Mouse (Mus musculus): ENCODE measurements at regions not wholly inside any gene's neighbourhood (a gene's known extent, or its start where the extent isn't known, plus 50 kb on each side); places are given as distances from the start of the nearest gene placed in this dataset.
A peak's percentile ranks its signal among the peaks of the same experiment; 100 is the strongest.

DNA sequence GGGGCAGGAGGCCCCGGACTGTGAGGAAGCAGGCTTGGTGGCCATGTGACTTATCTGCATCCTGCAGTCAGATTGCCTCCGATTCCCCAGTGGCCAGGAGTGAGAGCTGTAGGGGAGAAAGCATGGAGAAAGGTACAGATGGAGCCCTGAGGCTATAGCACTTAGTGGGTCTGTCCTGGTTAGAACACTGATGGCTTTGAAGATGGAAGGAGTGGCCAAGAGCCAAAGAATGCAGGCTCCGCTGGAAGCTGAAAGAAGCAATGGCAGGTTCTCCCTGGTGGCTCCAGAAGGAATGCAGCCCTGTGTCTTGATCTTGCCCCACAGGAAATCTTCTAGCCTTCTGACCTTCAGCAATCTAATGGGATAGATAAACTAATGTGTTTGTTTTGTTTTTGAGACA, 926.3 kb downstream of the 4930447A16Rik start:
- no peak overlapping the region for H3K9ac ChIP-seq (ENCODE audit: low read length)
- no peak overlapping the region for H3K4me3 ChIP-seq (ENCODE audit: low read depth, low read length)
- WGBS: 88% methylated on average over 3 of the region's 3 CpGs
- ATAC-seq (replicated peaks; ENCODE audit: low FRiP score): no peak
- H3K27me3 ChIP-seq (ENCODE audit: control insufficient read depth, insufficient read depth, low read length): no peaks in the 10 kb centered on the region
- no peaks in the 10 kb centered on the region for H3K36me3 ChIP-seq (ENCODE audit: control insufficient read depth, insufficient read depth, low read length)
- no peaks in the 10 kb centered on the region for H3K4me1 ChIP-seq (replicated peaks; ENCODE audit: control insufficient read depth, insufficient read depth, low read length)
- no peaks in the 10 kb centered on the region for H3K9me3 ChIP-seq (ENCODE audit: control insufficient read depth, low read length)
- H3K4me2 ChIP-seq (ENCODE audit: low read depth, low read length, severe bottlenecking): no peak overlapping the region
- no peak for DNase-seq (ENCODE audit: low spot score)
- no peak overlapping the region for H3K27ac ChIP-seq (ENCODE audit: low read depth, low read length)

- no peaks in the 10 kb centered on the region for H3K36me3 ChIP-seq (ENCODE audit: control insufficient read depth, insufficient read depth, low read length)
- DNase-seq (ENCODE audit: low spot score): no peak
- H3K4me2 ChIP-seq (ENCODE audit: low read depth, low read length, severe bottlenecking): no peak overlapping the region
- H3K9ac ChIP-seq (ENCODE audit: low read length): no peak overlapping the region
- ATAC-seq (replicated peaks; ENCODE audit: low FRiP score): no peak
- 84% methylated on average over 4 of the region's 4 CpGs for WGBS
- H3K4me3 ChIP-seq (ENCODE audit: low read depth, low read length): no peak overlapping the region
- H3K27ac ChIP-seq (ENCODE audit: low read depth, low read length): no peak overlapping the region
- no peaks in the 10 kb centered on the region for H3K9me3 ChIP-seq (ENCODE audit: control insufficient read depth, low read length)
- no peaks in the 10 kb centered on the region for H3K4me1 ChIP-seq (replicated peaks; ENCODE audit: control insufficient read depth, insufficient read depth, low read length)
- H3K27me3 ChIP-seq (ENCODE audit: control insufficient read depth, insufficient read depth, low read length): no peaks in the 10 kb centered on the region
Measured at GRCm38 (mm10) chr15:38353371-38353770, 928.0 kb downstream of the 4930447A16Rik start.

DNA sequence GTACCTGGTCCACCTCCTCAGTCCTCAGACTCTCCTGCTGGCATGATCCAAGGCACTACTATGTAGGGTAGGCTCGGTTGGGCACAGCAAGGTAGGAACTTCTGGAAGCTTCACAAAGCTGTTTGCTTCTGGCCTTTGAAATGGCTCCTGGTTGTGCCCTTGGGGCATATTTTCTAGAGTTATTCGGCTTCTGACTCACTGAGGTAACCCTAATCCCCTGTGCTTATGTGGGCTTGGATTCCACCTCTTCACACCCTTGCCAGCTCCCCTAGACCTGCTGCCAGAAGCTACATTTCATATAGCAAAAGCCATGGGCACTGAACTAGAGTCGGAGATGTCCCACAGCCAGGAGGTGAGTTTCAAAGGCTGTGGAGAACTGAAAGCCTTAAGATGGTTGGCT, 933.7 kb downstream of the 4930447A16Rik start:
- Histone ChIP-seq H3K4me2 (ENCODE audit: low read depth, low read length, severe bottlenecking) (no peak overlapping the region), H3K9ac (ENCODE audit: low read length) (no peak overlapping the region), H3K4me1 (replicated peaks; ENCODE audit: control insufficient read depth, insufficient read depth, low read length) (no peaks in the 10 kb centered on the region), H3K4me3 (ENCODE audit: low read depth, low read length) (no peak overlapping the region), H3K36me3 (ENCODE audit: control insufficient read depth, insufficient read depth, low read length) (no peaks in the 10 kb centered on the region), H3K9me3 (ENCODE audit: control insufficient read depth, low read length) (no peaks in the 10 kb centered on the region), H3K27ac (ENCODE audit: low read depth, low read length) (no peak overlapping the region), H3K27me3 (ENCODE audit: control insufficient read depth, insufficient read depth, low read length) (no peaks in the 10 kb centered on the region)
- ATAC-seq (replicated peaks; ENCODE audit: low FRiP score): no peak
- 92% methylated on average over 3 of the region's 3 CpGs for WGBS
- DNase-seq (ENCODE audit: low spot score): no peak

DNA sequence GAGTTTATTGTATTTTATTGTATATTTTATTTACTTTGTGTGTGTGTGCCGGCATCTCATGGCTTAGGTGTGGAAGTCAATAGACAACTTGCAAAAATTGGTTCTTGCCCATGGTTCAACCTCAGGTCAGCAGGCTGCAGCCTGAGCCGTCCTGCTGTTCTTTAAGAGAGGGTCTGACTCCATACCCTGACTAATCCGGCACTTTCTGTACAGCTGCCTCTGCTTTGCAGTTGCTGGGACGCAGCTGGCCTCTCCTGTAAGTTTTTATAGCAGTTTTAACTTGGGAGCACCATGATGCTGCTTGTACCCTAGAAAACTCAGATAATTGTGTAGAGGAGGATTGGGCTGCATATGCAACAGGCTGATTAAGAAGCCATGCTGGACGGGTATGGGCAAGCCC, 938.2 kb downstream of the 4930447A16Rik start:
- H3K9me3 ChIP-seq (ENCODE audit: control insufficient read depth, low read length): no peaks in the 10 kb centered on the region
- no peaks in the 10 kb centered on the region for H3K27me3 ChIP-seq (ENCODE audit: control insufficient read depth, insufficient read depth, low read length)
- no peak overlapping the region for H3K4me3 ChIP-seq (ENCODE audit: low read depth, low read length)
- DNase-seq (ENCODE audit: low spot score) (no peak), ATAC-seq (replicated peaks; ENCODE audit: low FRiP score) (no peak)
- H3K4me1 ChIP-seq (replicated peaks; ENCODE audit: control insufficient read depth, insufficient read depth, low read length): no peaks in the 10 kb centered on the region
- 88% methylated on average over 5 of the region's 5 CpGs for WGBS
- no peaks in the 10 kb centered on the region for H3K36me3 ChIP-seq (ENCODE audit: control insufficient read depth, insufficient read depth, low read length)
- H3K4me2 ChIP-seq (ENCODE audit: low read depth, low read length, severe bottlenecking): no peak overlapping the region
- H3K27ac ChIP-seq (ENCODE audit: low read depth, low read length): no peak overlapping the region
- H3K9ac ChIP-seq (ENCODE audit: low read length): no peak overlapping the region

GRCm38 (mm10) chr15:38364014-38364413, 938.7 kb downstream of the 4930447A16Rik start:
- Histone ChIP-seq H3K4me2 (ENCODE audit: low read depth, low read length, severe bottlenecking) (no peak overlapping the region), H3K36me3 (ENCODE audit: control insufficient read depth, insufficient read depth, low read length) (no peaks in the 10 kb centered on the region), H3K9me3 (ENCODE audit: control insufficient read depth, low read length) (no peaks in the 10 kb centered on the region), H3K4me1 (replicated peaks; ENCODE audit: control insufficient read depth, insufficient read depth, low read length) (no peaks in the 10 kb centered on the region), H3K4me3 (ENCODE audit: low read depth, low read length) (no peak overlapping the region), H3K27ac (ENCODE audit: low read depth, low read length) (no peak overlapping the region), H3K27me3 (ENCODE audit: control insufficient read depth, insufficient read depth, low read length) (no peaks in the 10 kb centered on the region), H3K9ac (ENCODE audit: low read length) (no peak overlapping the region)
- ATAC-seq (replicated peaks; ENCODE audit: low FRiP score): no peak
- WGBS: 76% methylated on average over 3 of the region's 3 CpGs
- no peak for DNase-seq (ENCODE audit: low spot score)

DNA sequence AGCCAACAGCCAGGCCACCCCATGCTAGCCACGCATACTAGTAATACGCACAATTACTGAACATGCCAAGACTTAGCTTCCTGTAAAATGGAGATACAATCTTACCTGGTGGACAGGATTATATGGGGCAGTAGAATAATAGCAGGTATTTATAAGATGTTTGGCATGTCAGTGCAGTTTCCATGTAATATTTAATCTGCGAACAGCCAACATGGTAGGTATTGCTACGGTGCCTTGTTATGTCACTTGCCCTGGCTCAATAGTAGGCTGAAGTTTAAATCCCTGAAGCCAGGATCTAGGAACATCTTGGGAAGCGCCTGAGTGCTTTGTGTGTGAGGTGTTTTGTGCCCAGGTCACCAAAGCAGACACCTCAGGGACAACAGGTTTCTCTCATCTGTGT, 942.3 kb downstream of the 4930447A16Rik start:
- no peak for ATAC-seq (replicated peaks; ENCODE audit: low FRiP score)
- Histone ChIP-seq H3K4me1 (replicated peaks; ENCODE audit: control insufficient read depth, insufficient read depth, low read length) (no peaks in the 10 kb centered on the region), H3K9me3 (ENCODE audit: control insufficient read depth, low read length) (no peaks in the 10 kb centered on the region)

GRCm38 (mm10) chr15:38368291-38368690, 942.9 kb downstream of the 4930447A16Rik start:
- Histone ChIP-seq H3K4me2 (ENCODE audit: low read depth, low read length, severe bottlenecking) (no peak overlapping the region), H3K27ac (ENCODE audit: low read depth, low read length) (no peak overlapping the region), H3K4me3 (ENCODE audit: low read depth, low read length) (no peak overlapping the region), H3K9me3 (ENCODE audit: control insufficient read depth, low read length) (no peaks in the 10 kb centered on the region), H3K27me3 (ENCODE audit: control insufficient read depth, insufficient read depth, low read length) (no peaks in the 10 kb centered on the region), H3K36me3 (ENCODE audit: control insufficient read depth, insufficient read depth, low read length) (no peaks in the 10 kb centered on the region), H3K9ac (ENCODE audit: low read length) (no peak overlapping the region), H3K4me1 (replicated peaks; ENCODE audit: control insufficient read depth, insufficient read depth, low read length) (no peaks in the 10 kb centered on the region)
- no peak for DNase-seq (ENCODE audit: low spot score)
- 94% methylated on average over 4 of the region's 4 CpGs for WGBS
- ATAC-seq (replicated peaks; ENCODE audit: low FRiP score): no peak

More for the DNA sequence above, 942.3 kb downstream of the 4930447A16Rik start:
- DNase-seq (ENCODE audit: low spot score): no peak
- H3K4me2 ChIP-seq (ENCODE audit: low read depth, low read length, severe bottlenecking): no peak overlapping the region
- no peaks in the 10 kb centered on the region for H3K27me3 ChIP-seq (ENCODE audit: control insufficient read depth, insufficient read depth, low read length)
- no peak overlapping the region for H3K4me3 ChIP-seq (ENCODE audit: low read depth, low read length)
- no peak overlapping the region for H3K9ac ChIP-seq (ENCODE audit: low read length)
- 93% methylated on average over 5 of the region's 5 CpGs for WGBS
- H3K27ac ChIP-seq (ENCODE audit: low read depth, low read length): no peak overlapping the region
- H3K36me3 ChIP-seq (ENCODE audit: control insufficient read depth, insufficient read depth, low read length): no peaks in the 10 kb centered on the region

- DNase-seq (ENCODE audit: low spot score) (no peak), ATAC-seq (replicated peaks; ENCODE audit: low FRiP score) (no peak)
- no peaks in the 10 kb centered on the region; the same call in 1 of the 2 replicates for H3K4me1 ChIP-seq (replicated peaks; ENCODE audit: control insufficient read depth, insufficient read depth, low read length)
- 80% methylated on average over 12 of the region's 12 CpGs for WGBS
- H3K4me2 ChIP-seq (ENCODE audit: low read depth, low read length, severe bottlenecking): no peak overlapping the region
- H3K27ac ChIP-seq (ENCODE audit: low read depth, low read length): no peak overlapping the region
- no peaks in the 10 kb centered on the region for H3K27me3 ChIP-seq (ENCODE audit: control insufficient read depth, insufficient read depth, low read length)
- no peak overlapping the region for H3K4me3 ChIP-seq (ENCODE audit: low read depth, low read length)
- H3K9me3 ChIP-seq (ENCODE audit: control insufficient read depth, low read length): no peaks in the 10 kb centered on the region
- H3K36me3 ChIP-seq (ENCODE audit: control insufficient read depth, insufficient read depth, low read length): no peaks in the 10 kb centered on the region
- no peak overlapping the region for H3K9ac ChIP-seq (ENCODE audit: low read length)
Measured at GRCm38 (mm10) chr15:38371404-38372090, 946.2 kb downstream of the 4930447A16Rik start.

DNA sequence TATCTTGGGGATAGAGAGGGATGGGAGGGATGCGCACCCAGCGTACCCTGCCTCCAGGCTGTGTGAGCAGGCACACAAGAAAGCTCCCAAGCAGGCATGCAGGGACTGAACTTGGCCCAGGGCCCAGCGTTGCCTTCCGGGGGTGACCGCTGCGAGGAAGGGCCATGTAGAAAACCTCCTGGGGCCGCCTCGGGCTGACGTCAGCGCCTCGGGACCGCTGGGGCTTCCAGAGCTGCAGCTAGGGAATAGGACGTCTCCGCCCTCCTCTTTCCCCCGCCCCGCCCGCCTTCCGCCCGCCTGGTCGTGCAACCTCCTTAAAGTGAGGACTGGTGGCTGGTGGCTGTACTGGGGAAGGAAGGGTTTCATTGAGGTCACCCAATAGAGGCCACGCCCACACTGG, 948.4 kb downstream of the 4930447A16Rik start:
- H3K27ac ChIP-seq (ENCODE audit: low read depth, low read length): no peak overlapping the region
- H3K9ac ChIP-seq (ENCODE audit: low read length): peak overlapping the region; percentile 49
- H3K4me1 ChIP-seq (replicated peaks; ENCODE audit: control insufficient read depth, insufficient read depth, low read length): no peaks in the 10 kb centered on the region; the same call in 1 of the 2 replicates
- H3K4me3 ChIP-seq (ENCODE audit: low read depth, low read length): peak overlapping the region; percentile 16
- no peaks in the 10 kb centered on the region for H3K9me3 ChIP-seq (ENCODE audit: control insufficient read depth, low read length)
- DNase-seq (ENCODE audit: low spot score): peak; percentile 76
- WGBS: 5% methylated on average over 21 of the region's 21 CpGs
- H3K4me2 ChIP-seq (ENCODE audit: low read depth, low read length, severe bottlenecking): peak overlapping the region; percentile 46
- H3K36me3 ChIP-seq (ENCODE audit: control insufficient read depth, insufficient read depth, low read length): no peaks in the 10 kb centered on the region
- no peaks in the 10 kb centered on the region for H3K27me3 ChIP-seq (ENCODE audit: control insufficient read depth, insufficient read depth, low read length)
- ATAC-seq (replicated peaks; ENCODE audit: low FRiP score): peak; percentile 82

Measured in forebrain, embryonic 11.5 days (tissue).